Mouse (Mus musculus) intestine, embryonic 14.5 days (tissue): ENCODE data around the gene Bco2. TPM values are rescaled to one million over a fixed set of nuclear protein-coding genes. Genes with fewer than 3 reads are reported as not detected.

ENCODE experiments used
- ATAC-seq: fragments of 200-750 bp; cut with Nextera tagmentation; replicated peaks from 2 replicates; pipeline ENCODE4 v1.8.0; 2017; ENCODE audit warnings: low read depth, moderate number of reproducible peaks, moderate TSS enrichment, moderate library complexity; ENCODE audit not compliant: low FRiP score, low TSS enrichment
- DNase-seq: peaks from one replicate; pipeline ENCODE4 v3.0.0-alpha.2; 2018; ENCODE audit warnings: low spot score
- H3K27ac ChIP-seq: fragments of 300-500 bp; sonication (generic); 2 replicates; pipeline ENCODE4 v1.5.1; 2014; ENCODE audit warnings: low read depth, mild to moderate bottlenecking, control low read depth
- H3K27me3 ChIP-seq: fragments of 300-500 bp; sonication (generic); replicated peaks from 2 replicates; pipeline ENCODE4 v1.6.1; 2014; ENCODE audit warnings: low read length, control low read depth; ENCODE audit not compliant: control insufficient read depth, insufficient read depth
- H3K36me3 ChIP-seq: fragments of 300-500 bp; sonication (generic); 2 replicates; pipeline ENCODE4 v1.6.1; 2014; ENCODE audit warnings: low read length, control low read depth; ENCODE audit not compliant: control insufficient read depth, insufficient read depth
- H3K4me1 ChIP-seq: fragments of 300-500 bp; sonication (generic); replicated peaks from 2 replicates; pipeline ENCODE4 v1.6.1; 2014; ENCODE audit warnings: low read length, control low read depth, mixed read lengths; ENCODE audit not compliant: control insufficient read depth, insufficient read depth
- H3K4me2 ChIP-seq: fragments of 300-500 bp; sonication (generic); 2 replicates; pipeline ENCODE4 v1.6.1; 2014; ENCODE audit warnings: low read length
- H3K4me3 ChIP-seq: fragments of 300-500 bp; sonication (generic); 2 replicates; pipeline ENCODE4 v1.5.1; 2014; ENCODE audit warnings: low read depth, low read length, control low read depth, mixed read lengths
- H3K9ac ChIP-seq: fragments of 300-500 bp; sonication (generic); 2 replicates; pipeline ENCODE4 v1.6.1; 2014; ENCODE audit warnings: mild to moderate bottlenecking, low read length
- H3K9me3 ChIP-seq: fragments of 300-500 bp; sonication (generic); 2 replicates; pipeline ENCODE4 v1.6.1; 2016; ENCODE audit warnings: low read length, control low read depth; ENCODE audit not compliant: control insufficient read depth
- WGBS: fragments of 180-500 bp; shearing (Covaris S2); extraction: QIAGEN DNeasy Blood & Tissue Kit; methylation state at CpG from one replicate; pipeline ENCODE4 v1.1.7; 2014; 5-methylcytosine and 5-hydroxymethylcytosine counted together
- polyA plus RNA-seq: library from polyadenylated mRNA; unstranded; fragments of >200 nt; fragmentation: Nextera tagmentation; extraction: Ambion mirVana; gene quantifications from 2 replicates; pipeline ENCODE4 v1.2.1, GENCODE M21; 2014

Gene Bco2
- polyA plus RNA-seq, 1 experiment from 2014 or later = 0.41 TPM

- Histone ChIP-seq H3K4me2 (no peak overlapping the region), H3K9me3 (no peaks in the 10 kb centered on the region), H3K27ac (no peak overlapping the region), H3K9ac (no peak overlapping the region), H3K36me3 (no peaks in the 10 kb centered on the region), H3K4me3 (no peak overlapping the region), H3K27me3 (no peaks in the 10 kb centered on the region), H3K4me1 (peaks cover 12% of the 10 kb centered on the region)
- 55% methylated on average over 6 of the region's 6 CpGs for WGBS
- no peak for ATAC-seq
- DNase-seq = no peak
These were observed 57.9 kb downstream of the Bco2 start for GRCm38 (mm10) chr9:50497076-50497475.

- Histone ChIP-seq H3K36me3 (no peaks in the 10 kb centered on the region), H3K4me3 (no peak overlapping the region), H3K4me2 (no peak overlapping the region), H3K4me1 (peaks cover 12% of the 10 kb centered on the region), H3K27ac (no peak overlapping the region), H3K9me3 (no peaks in the 10 kb centered on the region), H3K9ac (no peak overlapping the region), H3K27me3 (no peaks in the 10 kb centered on the region)
- no peak for ATAC-seq
- WGBS = 31% methylated on average over 6 of the region's 6 CpGs
- DNase-seq = no peak
These were observed 58.4 kb downstream of the Bco2 start for GRCm38 (mm10) chr9:50496546-50496945.

GRCm38 (mm10) chr9:50496151-50496505 is 58.9 kb downstream of the Bco2 start:
- 34% methylated on average over 6 of the region's 6 CpGs for whole genome bisulfite sequencing
- Histone ChIP-seq H3K36me3 (no peaks in the 10 kb centered on the region), H3K4me1 (peaks cover 12% of the 10 kb centered on the region), H3K27ac (no peak overlapping the region), H3K4me2 (no peak overlapping the region), H3K27me3 (no peaks in the 10 kb centered on the region), H3K4me3 (no peak overlapping the region), H3K9ac (no peak overlapping the region), H3K9me3 (no peaks in the 10 kb centered on the region)
- no peak for DNase-seq
- ATAC-seq = no peak

- Histone ChIP-seq H3K4me3 (no peak overlapping the region), H3K27me3 (no peaks in the 10 kb centered on the region), H3K9me3 (no peaks in the 10 kb centered on the region), H3K4me2 (no peak overlapping the region), H3K9ac (no peak overlapping the region), H3K4me1 (peaks cover 12% of the 10 kb centered on the region), H3K36me3 (no peaks in the 10 kb centered on the region), H3K27ac (no peak overlapping the region)
- ATAC-seq (no peak), DNase-seq (no peak)
- WGBS = 58% methylated on average over 10 of the region's 10 CpGs
These were observed 59.4 kb downstream of the Bco2 start for GRCm38 (mm10) chr9:50495405-50496150.

GRCm38 (mm10) chr9:50494311-50494710 is 60.7 kb downstream of the Bco2 start, which contains the start of gene Plet1:
Gene Plet1, plus strand, starts transcription at chr9:50494525.
- Histone ChIP-seq H3K27ac (no peak within 1 kb of the TSS), H3K27me3 (no peaks in the 10 kb centered on the region), H3K9ac (no peak within 1 kb of the TSS), H3K4me3 (no peak within 1 kb of the TSS), H3K4me1 (peaks cover 12% of the 10 kb centered on the region), H3K9me3 (no peaks in the 10 kb centered on the region), H3K36me3 (no peaks in the 10 kb centered on the region), H3K4me2 (no peak within 1 kb of the TSS)
- 75% methylated on average over 6 of the region's 6 CpGs for WGBS
- ATAC-seq = no peak
- no peak for DNase-seq

- Histone ChIP-seq H3K9me3 (no peaks in the 10 kb centered on the region), H3K9ac (no peak overlapping the region), H3K4me2 (no peak overlapping the region), H3K27me3 (no peaks in the 10 kb centered on the region), H3K27ac (no peak overlapping the region), H3K4me3 (no peak overlapping the region), H3K4me1 (peaks cover 12% of the 10 kb centered on the region), H3K36me3 (no peaks in the 10 kb centered on the region)
- DNase-seq (no peak), ATAC-seq (no peak)
- 66% methylated on average over 2 of the region's 2 CpGs for WGBS
These were observed 61.2 kb downstream of the Bco2 start for GRCm38 (mm10) chr9:50493777-50494176.

GRCm38 (mm10) chr9:50491531-50492045 is 63.4 kb downstream of the Bco2 start:
- WGBS = 61% methylated on average over 2 of the region's 2 CpGs
- Histone ChIP-seq H3K27ac (no peak overlapping the region), H3K4me3 (no peak overlapping the region), H3K9ac (no peak overlapping the region), H3K36me3 (no peaks in the 10 kb centered on the region), H3K4me1 (peaks cover 12% of the 10 kb centered on the region), H3K27me3 (no peaks in the 10 kb centered on the region), H3K4me2 (no peak overlapping the region), H3K9me3 (no peaks in the 10 kb centered on the region)
- ATAC-seq (no peak), DNase-seq (no peak)

GRCm38 (mm10) chr9:50490836-50491235 is 64.1 kb downstream of the Bco2 start:
- H3K27me3 ChIP-seq = no peaks in the 10 kb centered on the region
- H3K4me2 ChIP-seq = no peak overlapping the region
- no peaks in the 10 kb centered on the region for H3K36me3 ChIP-seq
- no peaks in the 10 kb centered on the region for H3K9me3 ChIP-seq
- no peak for ATAC-seq
- H3K4me3 ChIP-seq = no peak overlapping the region
- DNase-seq = no peak
- peaks cover 9% of the 10 kb centered on the region for H3K4me1 ChIP-seq
- H3K27ac ChIP-seq = no peak overlapping the region
- no peak overlapping the region for H3K9ac ChIP-seq

GRCm38 (mm10) chr9:50485521-50485920 is 69.5 kb downstream of the Bco2 start:
- Histone ChIP-seq H3K9ac (no peak overlapping the region), H3K4me3 (no peak overlapping the region), H3K27ac (no peak overlapping the region), H3K4me1 (peaks cover 12% of the 10 kb centered on the region), H3K4me2 (peak overlapping the region; percentile 36), H3K27me3 (no peaks in the 10 kb centered on the region), H3K36me3 (no peaks in the 10 kb centered on the region), H3K9me3 (no peaks in the 10 kb centered on the region)
- ATAC-seq (no peak), DNase-seq (no peak)
- 8% methylated on average over 10 of the region's 10 CpGs for WGBS
